Mouse (Mus musculus) brain, embryonic 18.5 days (tissue): ENCODE measurements around the gene Ptma.

Experiments used
- DNase-seq: peaks from one replicate; pipeline ENCODE4 v3.0.0-alpha.2; 2012; ENCODE audit warnings: low read depth, low spot score

Gene Ptma

GRCm38 (mm10) chr1:86515715-86516410 is 10.7 kb upstream of the Ptma start:
- no peak for DNase-seq

- no peak for DNase-seq
These were observed 9.4 kb upstream of the Ptma start for GRCm38 (mm10) chr1:86517076-86517475.

GRCm38 (mm10) chr1:86520361-86520760 is 6.2 kb upstream of the Ptma start:
- DNase-seq = no peak

- no peak for DNase-seq
These were observed 4.1 kb upstream of the Ptma start for GRCm38 (mm10) chr1:86522286-86522871.

GRCm38 (mm10) chr1:86523776-86524618 is 2.5 kb upstream of the Ptma start:
- DNase-seq = no peak

GRCm38 (mm10) chr1:86524619-86525498 is 1.7 kb upstream of the Ptma start:
- peak; percentile 99 for DNase-seq

GRCm38 (mm10) chr1:86525499-86526115 is 919 bp upstream of the Ptma start:
- no peak for DNase-seq

GRCm38 (mm10) chr1:86526789-86527598 is 468 bp downstream of the Ptma start:
- DNase-seq = no peak

- no peak for DNase-seq
These were observed 1.3 kb downstream of the Ptma start for GRCm38 (mm10) chr1:86527599-86528486.

- DNase-seq = no peak
These were observed 2.1 kb downstream of the Ptma start for GRCm38 (mm10) chr1:86528571-86529180.

- DNase-seq = no peak
These were observed 3.1 kb downstream of the Ptma start for GRCm38 (mm10) chr1:86529590-86529989.

- no peak for DNase-seq
These were observed 4.5 kb downstream of the Ptma start for GRCm38 (mm10) chr1:86530871-86531546.

GRCm38 (mm10) chr1:86531547-86532321 is 5.2 kb downstream of the Ptma start:
- DNase-seq = no peak

- DNase-seq = peak; percentile 73
These were observed 6.0 kb downstream of the Ptma start for GRCm38 (mm10) chr1:86532362-86533051.

- DNase-seq = no peak
These were observed 7.0 kb downstream of the Ptma start for GRCm38 (mm10) chr1:86533411-86534130.

- DNase-seq = no peak
These were observed 11.9 kb downstream of the Ptma start for GRCm38 (mm10) chr1:86538383-86538782.
